Mouse (Mus musculus) stomach, embryonic 16.5 days (tissue): ENCODE measurements at regions not wholly inside any gene's neighbourhood (a gene's known extent, or its start where the extent isn't known, plus 50 kb on each side); places are given as distances from the start of the nearest gene placed in this dataset.

Source experiments
- ATAC-seq: fragments of 200-750 bp; cut with Nextera tagmentation; 2 replicates; pipeline ENCODE4 v1.8.0; 2017; ENCODE audit warnings: moderate number of reproducible peaks, moderate TSS enrichment; ENCODE audit not compliant: insufficient read depth, low FRiP score
- H3K27ac ChIP-seq: fragments of 300-500 bp; sonication (generic); 2 replicates; pipeline ENCODE4 v1.5.1; 2014; ENCODE audit warnings: low read length
- H3K27me3 ChIP-seq: fragments of 300-500 bp; sonication (generic); 2 replicates; pipeline ENCODE4 v1.6.1; 2014; ENCODE audit warnings: low read length, control low read depth, mixed read lengths; ENCODE audit not compliant: control insufficient read depth, insufficient read depth
- H3K36me3 ChIP-seq: fragments of 300-500 bp; sonication (generic); 2 replicates; pipeline ENCODE4 v1.6.1; 2014; ENCODE audit warnings: low read length; ENCODE audit not compliant: control insufficient read depth, insufficient read depth
- H3K4me1 ChIP-seq: fragments of 300-500 bp; sonication (generic); 2 replicates; pipeline ENCODE4 v1.6.1; 2014; ENCODE audit warnings: low read length, control low read depth, mixed read lengths; ENCODE audit not compliant: control insufficient read depth, insufficient read depth
- H3K4me2 ChIP-seq: fragments of 300-500 bp; sonication (generic); 2 replicates; pipeline ENCODE4 v1.6.1; 2014; ENCODE audit warnings: low read depth, low read length, mixed read lengths
- H3K4me3 ChIP-seq: fragments of 300-500 bp; sonication (generic); replicated peaks from 2 replicates; pipeline ENCODE4 v1.5.1; 2014; ENCODE audit warnings: mild to moderate bottlenecking, low read length
- H3K9ac ChIP-seq: fragments of 300-500 bp; sonication (generic); 2 replicates; pipeline ENCODE4 v1.6.1; 2014; ENCODE audit warnings: low read length
- H3K9me3 ChIP-seq: fragments of 300-500 bp; sonication (generic); replicated peaks from 2 replicates; pipeline ENCODE4 v1.6.1; 2016; ENCODE audit warnings: low read length, control low read depth; ENCODE audit not compliant: control insufficient read depth
- WGBS: fragments of 180-500 bp; shearing (Covaris S2); extraction: QIAGEN DNeasy Blood & Tissue Kit; methylation state at CpG from one replicate; pipeline ENCODE4 v1.1.7; 2014; 5-methylcytosine and 5-hydroxymethylcytosine counted together

DNA sequence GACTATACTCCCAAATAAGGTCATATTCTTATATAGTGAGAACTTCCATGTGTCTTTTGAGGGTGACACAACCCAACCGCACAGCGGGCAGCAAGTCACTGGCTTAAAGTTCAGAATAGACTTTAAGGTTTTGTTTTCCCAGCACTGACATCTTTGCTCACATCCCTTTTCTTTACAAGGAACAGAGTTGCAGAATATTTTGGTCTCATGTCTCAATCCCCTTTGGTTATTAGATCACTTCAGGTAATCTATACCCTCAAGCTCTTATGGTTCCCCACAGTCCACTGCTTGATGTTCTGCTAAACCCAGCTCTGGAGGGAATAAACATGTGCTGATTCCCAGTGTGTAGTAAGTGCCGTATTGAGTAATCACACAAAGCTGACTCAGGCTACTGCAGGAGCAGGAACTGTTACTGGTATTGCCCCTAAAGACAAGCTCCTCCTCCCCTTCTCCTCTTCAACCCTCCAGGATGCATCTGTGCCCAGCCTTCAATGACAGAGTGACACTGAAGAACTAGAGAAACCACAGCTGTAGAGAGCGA lies 77.8 kb upstream of the Tmc1 start:
- H3K9me3 ChIP-seq, result no peaks in the 10 kb centered on the region
- H3K27ac ChIP-seq, result no peak overlapping the region
- no peak overlapping the region for H3K4me2 ChIP-seq
- WGBS, result 74% methylated on average over 4 of the region's 4 CpGs
- H3K4me1 ChIP-seq, result 0 out of 2 replicates have a peak, but pooled peaks cover 3% of the 10 kb centered on the region
- no peak overlapping the region for H3K4me3 ChIP-seq
- ATAC-seq, result peak; percentile 37; the same call in 1 of the 2 replicates
- no peaks in the 10 kb centered on the region for H3K36me3 ChIP-seq
- no peak overlapping the region for H3K9ac ChIP-seq
- no peaks in the 10 kb centered on the region for H3K27me3 ChIP-seq

DNA sequence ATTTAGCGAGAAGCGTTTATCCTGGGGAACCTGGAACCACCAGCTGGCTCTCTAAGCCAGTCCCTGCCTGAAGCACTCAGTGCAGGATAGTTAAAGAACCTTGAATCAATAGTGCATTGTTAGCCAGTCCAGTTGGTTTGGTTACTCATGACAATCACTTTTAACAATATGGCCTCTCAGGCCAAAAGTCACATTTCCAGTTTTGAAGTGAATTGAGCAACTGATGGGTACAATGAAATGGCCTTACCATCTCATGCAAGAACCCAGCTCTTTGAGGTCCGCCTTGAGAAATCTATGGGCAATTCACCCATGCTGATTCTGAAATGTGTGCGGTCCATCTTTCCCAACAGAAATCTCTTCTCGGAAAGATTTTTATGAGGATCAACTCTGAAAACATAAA lies 77.0 kb upstream of the Tmc1 start:
- no peak for ATAC-seq
- 75% methylated on average over 5 of the region's 5 CpGs for WGBS
- no peak overlapping the region for H3K27ac ChIP-seq
- H3K36me3 ChIP-seq, result no peaks in the 10 kb centered on the region
- no peaks in the 10 kb centered on the region for H3K27me3 ChIP-seq
- H3K4me2 ChIP-seq, result no peak overlapping the region
- no peak overlapping the region for H3K9ac ChIP-seq
- H3K9me3 ChIP-seq, result no peaks in the 10 kb centered on the region
- H3K4me1 ChIP-seq, result 0 out of 2 replicates have a peak, but pooled peaks cover 3% of the 10 kb centered on the region
- H3K4me3 ChIP-seq, result no peak overlapping the region

DNA sequence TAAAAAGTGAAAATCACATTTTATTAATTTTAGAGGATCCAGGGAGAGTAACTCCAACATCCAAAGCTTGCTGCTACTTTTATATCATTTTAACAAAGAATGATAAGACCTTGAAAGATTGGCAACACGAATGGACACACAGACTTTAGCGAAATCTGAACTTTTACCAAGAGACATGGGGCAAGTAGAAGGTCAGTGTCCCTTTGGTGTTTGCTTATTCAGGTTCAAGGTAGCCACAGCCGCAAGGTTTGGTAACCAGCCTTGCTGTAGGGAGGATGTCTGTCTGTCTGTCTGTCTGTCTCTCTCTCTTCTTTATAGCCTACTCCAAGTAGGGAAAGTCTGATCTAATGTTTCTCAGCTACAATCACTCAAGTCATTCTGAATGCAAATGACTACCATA lies 75.0 kb upstream of the Tmc1 start:
- Histone ChIP-seq H3K27ac (no peak overlapping the region), H3K4me2 (no peak overlapping the region), H3K9ac (no peak overlapping the region), H3K4me1 (no peaks in the 10 kb centered on the region), H3K4me3 (no peak overlapping the region), H3K36me3 (no peaks in the 10 kb centered on the region), H3K27me3 (no peaks in the 10 kb centered on the region), H3K9me3 (no peaks in the 10 kb centered on the region)
- 94% methylated on average over 3 of the region's 3 CpGs for WGBS
- ATAC-seq, result no peak

DNA sequence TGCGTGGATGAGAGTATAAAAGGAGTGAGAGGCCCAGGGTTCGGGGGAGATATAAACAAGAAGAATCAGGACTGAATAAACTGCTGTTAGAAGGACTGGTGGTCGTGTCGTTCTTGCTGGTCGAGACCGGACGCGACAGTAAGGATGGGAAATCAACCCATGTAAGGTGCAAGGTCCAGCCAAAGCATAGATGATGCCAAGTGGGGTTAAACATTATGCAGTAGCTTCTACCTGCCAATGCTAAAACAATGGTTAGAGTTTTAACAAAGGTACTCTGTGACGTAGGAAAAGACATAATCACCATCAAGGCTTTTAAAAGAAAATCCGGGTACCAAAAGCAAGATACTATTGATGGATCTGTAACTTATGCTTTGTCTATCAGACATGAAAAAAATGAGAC lies 58.4 kb upstream of the Tmc1 start:
- no peaks in the 10 kb centered on the region for H3K9me3 ChIP-seq
- H3K4me3 ChIP-seq, result no peak overlapping the region
- H3K27ac ChIP-seq, result no peak overlapping the region
- H3K4me1 ChIP-seq, result no peaks in the 10 kb centered on the region
- no peaks in the 10 kb centered on the region for H3K27me3 ChIP-seq
- no peak overlapping the region for H3K4me2 ChIP-seq
- no peak for ATAC-seq
- WGBS, result 87% methylated on average over 8 of the region's 10 CpGs
- H3K9ac ChIP-seq, result no peak overlapping the region
- no peaks in the 10 kb centered on the region for H3K36me3 ChIP-seq

DNA sequence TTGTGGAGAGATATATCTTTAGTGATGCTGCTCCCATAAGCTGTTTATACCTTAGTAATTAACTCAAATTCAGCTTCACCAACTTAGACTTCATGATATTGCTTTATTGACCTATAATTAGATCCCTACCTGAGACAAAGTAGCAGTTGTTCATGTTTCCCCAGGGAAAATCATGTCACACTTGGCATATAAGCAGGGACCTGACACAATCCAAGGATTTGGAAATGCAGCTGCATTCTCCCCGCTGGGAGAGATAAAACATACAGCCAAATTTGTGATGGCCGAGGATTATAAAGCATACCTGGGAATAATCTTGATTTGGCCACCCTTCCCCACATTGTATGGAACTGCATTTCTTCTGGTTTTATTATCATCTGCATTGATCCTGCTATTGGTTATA lies 55.6 kb upstream of the Tmc1 start:
- Histone ChIP-seq H3K4me2 (no peak overlapping the region), H3K27me3 (no peaks in the 10 kb centered on the region), H3K9me3 (no peaks in the 10 kb centered on the region), H3K4me3 (no peak overlapping the region), H3K4me1 (no peaks in the 10 kb centered on the region), H3K36me3 (no peaks in the 10 kb centered on the region), H3K9ac (no peak overlapping the region), H3K27ac (no peak overlapping the region)
- 86% methylated on average over 2 of the region's 2 CpGs for WGBS
- no peak for ATAC-seq

DNA sequence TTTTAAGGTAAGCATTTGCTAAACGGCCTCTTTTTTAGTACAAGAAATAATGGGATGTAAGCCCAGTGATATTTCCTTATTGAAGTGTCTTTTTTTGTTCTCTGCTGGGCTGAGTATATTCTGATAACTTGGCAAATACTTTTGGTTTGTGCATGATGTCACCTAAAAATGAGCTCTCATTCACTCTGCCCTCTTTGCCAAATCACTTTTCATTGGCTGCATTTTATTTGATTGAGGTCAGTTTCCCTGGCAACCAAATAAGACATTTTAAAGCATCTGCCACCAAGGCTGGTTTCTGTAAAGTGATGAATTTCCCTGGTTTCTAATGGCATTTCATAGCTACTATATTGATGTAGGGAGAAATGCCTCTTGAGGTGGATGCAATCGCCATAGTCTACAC lies 50.4 kb upstream of the Tmc1 start:
- H3K4me2 ChIP-seq, result no peak overlapping the region
- H3K4me3 ChIP-seq, result no peak overlapping the region
- WGBS, result 77% methylated on average over 2 of the region's 2 CpGs
- H3K36me3 ChIP-seq, result no peaks in the 10 kb centered on the region
- H3K27me3 ChIP-seq, result no peaks in the 10 kb centered on the region
- no peaks in the 10 kb centered on the region for H3K4me1 ChIP-seq
- H3K9me3 ChIP-seq, result no peaks in the 10 kb centered on the region
- H3K9ac ChIP-seq, result no peak overlapping the region
- H3K27ac ChIP-seq, result no peak overlapping the region
- ATAC-seq, result no peak
